Mouse (Mus musculus): ENCODE results near the gene Exosc1. TPM values are rescaled to one million over a fixed set of nuclear protein-coding genes. Genes with fewer than 3 reads are reported as not detected.
A peak's percentile ranks its signal among the peaks of the same experiment; 100 is the strongest.

The Exosc1 gene
- polyA plus RNA-seq, 1 experiment, result 31.0 TPM

- DNase-seq (ENCODE audit: low spot score), result no peak
Observed at GRCm38 (mm10) chr19:41913774-41914591, 19.2 kb downstream of the Exosc1 start.

GRCm38 (mm10) chr19:41912121-41913080 lies 20.8 kb downstream of the Exosc1 start:
- DNase-seq (ENCODE audit: low spot score), result no peak

GRCm38 (mm10) chr19:41911178-41912073 lies 21.8 kb downstream of the Exosc1 start, which contains the start of gene Pgam1:
Pgam1 (plus strand) TSS chr19:41911923.
- peak; percentile 86 for DNase-seq (ENCODE audit: low spot score)

GRCm38 (mm10) chr19:41910396-41910795 lies 22.8 kb downstream of the Exosc1 start:
- DNase-seq (ENCODE audit: low spot score), result no peak

GRCm38 (mm10) chr19:41908736-41909135 lies 24.5 kb downstream of the Exosc1 start:
- no peak for DNase-seq (ENCODE audit: low spot score)

GRCm38 (mm10) chr19:41907079-41907760 lies 26.0 kb downstream of the Exosc1 start:
- no peak for DNase-seq (ENCODE audit: low spot score)

- no peak for DNase-seq (ENCODE audit: low spot score)
Observed at GRCm38 (mm10) chr19:41906311-41907078, 26.7 kb downstream of the Exosc1 start.

GRCm38 (mm10) chr19:41905246-41905645 lies 28.0 kb downstream of the Exosc1 start:
- DNase-seq (ENCODE audit: low spot score), result no peak

GRCm38 (mm10) chr19:41902848-41903593 lies 30.2 kb downstream of the Exosc1 start:
- DNase-seq (ENCODE audit: low spot score), result no peak

- no peak for DNase-seq (ENCODE audit: low spot score)
Observed at GRCm38 (mm10) chr19:41901696-41902095, 31.5 kb downstream of the Exosc1 start.

GRCm38 (mm10) chr19:41900495-41901090 lies 32.6 kb downstream of the Exosc1 start:
- DNase-seq (ENCODE audit: low spot score), result no peak

- no peak for DNase-seq (ENCODE audit: low spot score)
Observed at GRCm38 (mm10) chr19:41898860-41899259, 34.4 kb downstream of the Exosc1 start.

- no peak for DNase-seq (ENCODE audit: low spot score)
Observed at GRCm38 (mm10) chr19:41896319-41896711, 36.9 kb downstream of the Exosc1 start.

GRCm38 (mm10) chr19:41895460-41896318 lies 37.5 kb downstream of the Exosc1 start, which contains the start of gene Rrp12:
Rrp12 (minus strand) TSS chr19:41896173.
- DNase-seq (ENCODE audit: low spot score), result peak; percentile 46

- DNase-seq (ENCODE audit: low spot score), result no peak
Observed at GRCm38 (mm10) chr19:41894959-41895358, 38.3 kb downstream of the Exosc1 start.

GRCm38 (mm10) chr19:41888191-41888590 lies 45.0 kb downstream of the Exosc1 start:
- DNase-seq (ENCODE audit: low spot score), result no peak

- no peak for DNase-seq (ENCODE audit: low spot score)
Observed at GRCm38 (mm10) chr19:41883882-41884281, 49.3 kb downstream of the Exosc1 start.

GRCm38 (mm10) chr19:41881842-41882241 lies 51.4 kb downstream of the Exosc1 start:
- DNase-seq (ENCODE audit: low spot score), result no peak
